Mouse (Mus musculus) kidney, adult 18-20 months (tissue): ENCODE data around the gene Rassf4.

ENCODE experiments used
- DNase-seq: peaks from one replicate; pipeline ENCODE4 v3.0.0; 2021

The Rassf4 gene

DNA sequence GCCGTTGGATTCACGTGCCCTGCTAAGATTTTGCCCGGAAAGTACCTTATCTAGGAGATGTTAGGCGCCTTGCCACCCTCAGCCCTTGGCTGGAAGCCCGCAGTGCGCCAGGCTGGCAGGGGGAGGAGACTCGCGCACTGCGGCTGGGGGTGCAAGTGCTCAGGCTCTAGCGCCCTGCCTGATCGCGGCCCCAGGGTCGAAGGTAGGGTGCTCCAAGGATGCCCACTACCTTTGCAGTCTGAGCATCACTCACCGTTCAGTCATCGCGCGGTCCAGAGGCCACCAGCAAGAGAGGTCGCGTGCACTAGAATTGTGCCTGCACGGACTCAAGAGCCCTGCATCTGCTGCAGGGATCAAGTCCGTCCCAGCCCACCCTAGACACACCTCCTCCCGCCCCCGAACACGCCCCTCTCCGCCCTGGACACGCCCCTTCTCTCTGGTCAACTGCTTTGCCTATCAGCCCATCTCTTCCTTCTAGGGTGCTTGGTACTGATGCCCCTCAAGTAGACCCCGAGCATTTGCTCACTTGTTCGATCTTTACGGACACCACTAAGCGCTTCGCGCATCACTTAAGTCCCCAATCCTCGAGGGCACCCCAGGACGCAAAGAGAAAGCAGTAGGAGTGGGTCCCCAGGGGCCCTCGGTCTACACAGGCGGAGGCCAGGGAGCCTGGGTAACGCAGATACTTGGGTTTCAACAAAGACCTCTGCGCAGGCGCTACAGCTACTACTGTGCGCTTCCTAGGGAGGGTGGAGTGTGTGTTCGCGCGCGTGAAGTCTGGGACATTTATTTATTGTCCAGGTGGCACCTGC is at the start of gene Rassf4:
Gene Rassf4, minus strand, starts transcription at position 482 of the 812 bp plus-strand sequence.
- peak; percentile 76 for DNase-seq

DNA sequence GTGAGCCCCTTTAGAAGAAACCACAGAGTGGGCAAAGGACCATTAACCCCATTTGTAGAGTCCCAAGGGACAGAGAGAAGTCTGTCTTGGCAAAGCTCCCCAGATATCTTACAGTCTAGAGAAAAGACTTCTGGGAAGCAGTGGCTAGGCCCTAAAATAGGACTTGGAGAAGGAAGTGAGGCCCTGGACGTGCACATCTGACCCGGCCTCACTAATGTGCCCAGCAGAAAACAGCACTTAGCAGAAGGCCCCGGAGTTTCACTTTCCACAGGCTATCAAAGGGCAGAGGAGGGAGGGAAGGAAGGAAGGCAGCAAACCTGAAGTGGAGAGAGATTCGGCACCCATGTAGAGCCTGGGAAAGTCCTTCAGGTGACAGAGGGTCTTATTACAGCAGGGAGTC is 45.2 kb upstream of the Rassf4 start:
- DNase-seq = no peak

DNA sequence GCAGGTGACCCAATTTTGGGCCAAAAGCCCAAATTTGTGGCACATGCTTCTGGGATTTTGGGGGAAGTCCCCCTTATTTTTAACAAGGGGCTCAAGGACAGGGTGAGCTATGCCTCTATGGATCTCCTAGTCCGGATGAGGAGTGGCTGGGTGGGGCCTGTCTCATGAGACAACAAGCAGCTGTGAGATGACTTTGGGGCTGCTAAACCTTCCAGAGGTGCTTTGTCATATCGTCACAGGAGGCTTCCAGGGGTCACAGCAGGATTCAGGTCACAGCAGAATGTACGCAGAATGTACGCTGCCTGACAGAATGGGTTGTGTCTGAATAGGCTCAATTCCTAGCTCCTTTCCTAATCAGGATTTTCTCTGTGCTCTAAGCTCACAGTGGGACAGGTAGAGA is 44.6 kb upstream of the Rassf4 start:
- DNase-seq = no peak

DNA sequence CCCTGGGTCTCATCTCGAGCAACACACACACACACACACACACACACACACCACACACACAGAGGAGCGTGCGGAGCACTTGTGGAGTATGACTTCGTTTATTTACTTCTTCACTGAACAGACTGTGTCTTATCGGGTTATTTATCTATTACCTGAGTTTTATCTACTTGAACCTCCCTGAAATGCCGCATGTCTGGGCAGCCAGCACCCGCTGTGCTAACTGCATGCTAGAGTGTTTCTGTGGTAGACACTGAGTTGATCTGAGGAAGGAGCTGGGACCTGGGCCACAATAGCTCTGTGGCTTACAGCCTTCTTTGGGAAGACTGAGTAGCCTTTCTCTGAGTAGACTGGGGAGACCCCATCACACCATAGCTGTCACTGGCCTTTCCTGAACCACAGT is 44.1 kb upstream of the Rassf4 start:
- no peak for DNase-seq

GRCm38 (mm10) chr6:116716666-116717065 is 42.9 kb upstream of the Rassf4 start, which contains the start of gene Tmem72:
Tmem72 (minus strand) TSS chr6:116716913.
- peak; percentile 76 for DNase-seq

DNA sequence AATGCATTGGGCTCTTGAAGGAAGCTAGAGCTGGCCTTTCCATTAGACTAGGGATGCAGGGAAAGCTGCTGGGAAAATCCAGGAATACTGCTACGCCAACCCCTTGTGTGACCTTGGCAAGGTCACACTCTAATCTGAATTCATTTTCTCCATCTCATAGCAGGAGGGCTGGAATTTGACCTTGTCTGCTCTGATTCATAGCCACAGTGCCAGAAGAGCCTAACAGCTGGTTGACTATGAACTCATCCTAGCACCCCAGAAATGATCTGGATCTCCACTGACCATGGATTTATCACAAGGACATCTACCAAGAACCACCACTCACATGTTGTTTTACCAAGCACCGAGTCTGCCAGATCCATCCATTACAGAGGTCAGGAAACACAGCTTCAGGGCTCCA is 41.4 kb upstream of the Rassf4 start:
- peak; percentile 38 for DNase-seq

GRCm38 (mm10) chr6:116714576-116714975 is 40.8 kb upstream of the Rassf4 start:
- DNase-seq = no peak

- DNase-seq = no peak
These were observed 40.2 kb upstream of the Rassf4 start for GRCm38 (mm10) chr6:116713966-116714365.

- DNase-seq = no peak
These were observed 38.8 kb upstream of the Rassf4 start for GRCm38 (mm10) chr6:116712503-116712902.

- no peak for DNase-seq
These were observed 38.3 kb upstream of the Rassf4 start for GRCm38 (mm10) chr6:116712062-116712461.

DNA sequence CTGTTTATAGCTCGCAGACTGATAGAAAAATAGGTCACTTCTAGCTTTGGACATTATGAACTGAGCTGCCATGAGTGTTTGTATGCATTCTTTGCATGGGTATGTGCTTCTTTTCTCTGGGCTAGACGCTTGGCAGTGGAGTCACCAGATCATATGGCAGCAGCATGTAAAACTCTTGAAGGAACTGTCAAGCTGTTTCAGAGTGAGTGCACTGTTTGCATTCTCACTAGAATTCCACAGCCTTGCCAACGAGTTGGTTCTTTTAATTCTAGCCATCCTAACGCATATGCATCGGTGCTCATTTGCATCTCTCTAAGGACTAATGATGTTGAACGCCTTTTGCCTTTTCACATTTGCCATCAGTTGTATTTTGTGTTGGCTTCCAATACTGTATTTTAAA is 30.6 kb upstream of the Rassf4 start:
- DNase-seq = no peak

GRCm38 (mm10) chr6:116700821-116701220 is 27.1 kb upstream of the Rassf4 start:
- no peak for DNase-seq

- DNase-seq = peak; percentile 69
These were observed 24.2 kb upstream of the Rassf4 start for GRCm38 (mm10) chr6:116697896-116698425.

DNA sequence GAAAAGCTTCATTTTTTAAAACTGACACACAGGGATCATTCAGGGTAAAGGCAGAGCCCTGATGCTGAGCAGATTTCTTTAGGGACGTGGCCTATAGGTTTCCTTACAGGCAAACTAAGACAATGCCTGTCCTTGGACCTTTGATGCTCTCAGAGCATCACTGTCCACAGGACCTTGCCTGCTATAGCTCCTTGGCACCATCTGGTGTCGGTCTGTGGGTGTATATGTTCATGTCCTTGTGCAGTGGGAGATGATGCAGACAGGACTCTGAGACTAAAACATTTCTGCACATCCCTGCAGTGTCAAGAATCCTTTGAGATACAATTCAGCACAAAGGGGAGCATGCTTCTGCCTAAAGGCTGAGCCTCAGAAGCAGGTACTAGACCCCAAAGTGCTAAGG is 23.7 kb upstream of the Rassf4 start:
- no peak for DNase-seq

GRCm38 (mm10) chr6:116694346-116694745 is 20.6 kb upstream of the Rassf4 start:
- peak; percentile 1 for DNase-seq

- DNase-seq = no peak
These were observed 19.9 kb upstream of the Rassf4 start for GRCm38 (mm10) chr6:116693639-116694038.

- DNase-seq = no peak
These were observed 8.6 kb upstream of the Rassf4 start for GRCm38 (mm10) chr6:116682317-116682716.

DNA sequence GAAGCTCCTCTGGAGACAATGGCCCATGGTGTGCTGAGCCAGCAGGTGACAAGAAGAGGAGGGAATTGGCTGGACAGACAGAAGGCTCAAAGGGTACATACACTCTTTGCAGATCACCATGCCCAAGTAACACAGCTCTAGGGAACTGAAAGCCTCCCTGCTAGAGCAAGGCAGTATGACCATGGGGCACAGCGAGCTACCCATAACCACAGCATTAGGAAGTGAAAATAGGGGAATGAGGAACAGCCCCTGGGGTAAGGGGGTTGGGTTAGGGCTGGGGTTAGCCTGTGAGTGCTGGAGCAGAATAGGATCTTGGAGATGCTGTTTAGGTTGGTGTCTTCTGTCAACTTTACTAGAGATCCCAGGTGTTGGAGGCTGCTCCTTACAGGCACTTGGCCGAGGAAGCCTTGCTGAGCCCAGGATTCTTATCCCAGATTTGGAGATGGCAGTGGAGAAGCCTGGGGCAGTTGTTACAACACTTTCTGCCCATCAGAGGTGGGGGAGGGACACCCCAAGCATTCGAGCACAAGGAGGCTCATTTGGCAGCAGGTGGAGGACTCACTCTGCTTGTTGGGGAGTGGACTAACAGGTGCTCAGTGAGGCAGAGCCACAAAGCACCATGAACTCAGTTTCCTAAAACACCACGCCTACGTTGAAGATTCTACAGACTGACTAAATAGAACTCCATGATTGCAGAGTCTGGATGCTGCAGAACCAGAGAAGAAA is 6.0 kb upstream of the Rassf4 start:
- DNase-seq = no peak

GRCm38 (mm10) chr6:116677321-116677720 is 3.6 kb upstream of the Rassf4 start:
- DNase-seq = no peak

GRCm38 (mm10) chr6:116676355-116676913 is 2.7 kb upstream of the Rassf4 start:
- no peak for DNase-seq

GRCm38 (mm10) chr6:116674283-116674886 is 633 bp upstream of the Rassf4 start:
- DNase-seq = no peak

DNA sequence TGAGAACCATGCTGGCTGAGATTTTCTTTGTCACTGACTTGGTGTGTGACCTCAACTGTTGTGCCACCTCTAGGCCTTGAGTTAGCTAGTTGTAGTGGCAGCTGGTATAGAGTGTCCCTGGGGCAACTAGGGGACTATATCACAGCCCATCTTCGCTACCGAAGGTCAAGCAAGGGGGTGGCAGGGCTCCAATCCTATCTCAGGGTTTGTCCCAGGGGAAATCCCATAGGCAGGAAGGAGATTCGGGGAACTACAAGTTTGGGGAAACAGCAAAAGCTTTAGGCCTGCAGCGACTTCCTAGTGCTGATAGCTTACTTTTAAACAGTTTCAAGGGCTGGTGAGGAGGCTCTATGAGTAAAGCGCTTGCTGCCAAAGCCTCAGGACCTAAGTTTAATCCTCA is 1.4 kb downstream of the Rassf4 start:
- DNase-seq = no peak

GRCm38 (mm10) chr6:116671768-116672167 is 2.0 kb downstream of the Rassf4 start:
- no peak for DNase-seq
